Mouse (Mus musculus): Measurements from ENCODE around the gene Slco3a1. TPM values are rescaled to one million over a fixed set of nuclear protein-coding genes. Genes with fewer than 3 reads are reported as not detected.

The Slco3a1 gene
- polyA plus RNA-seq (2015; fragmentation: Nextera tagmentation; extraction: Ambion mirVana), result 4.8 and 5.4 TPM in 2 replicates

GRCm38 (mm10) chr7:74554608-74555311 lies at the start of gene Slco3a1:
Slco3a1 (minus strand) TSS chr7:74554780.

All from spleen, postnatal 0 days (tissue).